Mouse (Mus musculus) liver, embryonic 16.5 days (tissue): ENCODE results near the gene Olfr91. TPM values are rescaled to one million over a fixed set of nuclear protein-coding genes. Genes with fewer than 3 reads are reported as not detected.

Source experiments
- ATAC-seq: fragments of 200-750 bp; cut with Nextera tagmentation; 2 replicates; pipeline ENCODE4 v1.8.0; 2017; ENCODE audit warnings: low read depth, mild to moderate bottlenecking, moderate number of reproducible peaks, moderate library complexity
- H3K27ac ChIP-seq: fragments of 300-500 bp; sonication (generic); 2 replicates; pipeline ENCODE4 v1.5.1; 2014; ENCODE audit warnings: mild to moderate bottlenecking, low read length
- H3K27me3 ChIP-seq: fragments of 300-500 bp; sonication (generic); 2 replicates; pipeline ENCODE4 v1.6.1; 2014; ENCODE audit warnings: low read depth, low read length, mixed read lengths; ENCODE audit not compliant: control insufficient read depth, insufficient read depth
- H3K36me3 ChIP-seq: fragments of 300-500 bp; sonication (generic); 2 replicates; pipeline ENCODE4 v1.6.1; 2014; ENCODE audit warnings: mild to moderate bottlenecking; ENCODE audit not compliant: control insufficient read depth, insufficient read depth
- H3K4me1 ChIP-seq: fragments of 300-500 bp; sonication (generic); 2 replicates; pipeline ENCODE4 v1.6.1; 2014; ENCODE audit warnings: low read depth, low read length, mixed read lengths; ENCODE audit not compliant: control insufficient read depth
- H3K4me2 ChIP-seq: fragments of 300-500 bp; sonication (generic); 2 replicates; pipeline ENCODE4 v1.6.1; 2014; ENCODE audit warnings: low read depth, low read length, mixed read lengths
- H3K4me3 ChIP-seq: fragments of 300-500 bp; sonication (generic); 2 replicates; pipeline ENCODE4 v1.5.1; 2014; ENCODE audit warnings: low read depth, mild to moderate bottlenecking, low read length
- H3K9ac ChIP-seq: fragments of 300-500 bp; sonication (generic); 2 replicates; pipeline ENCODE4 v1.6.1; 2014; ENCODE audit warnings: low read depth, low read length
- H3K9me3 ChIP-seq: fragments of 300-500 bp; sonication (generic); replicated peaks from 2 replicates; pipeline ENCODE4 v1.6.1; 2016; ENCODE audit warnings: low read length; ENCODE audit not compliant: control insufficient read depth
- WGBS: fragments of 180-500 bp; shearing (Covaris S2); extraction: QIAGEN DNeasy Blood & Tissue Kit; methylation state at CpG from one replicate; pipeline ENCODE4 v1.1.7; 2014; ENCODE audit not compliant: insufficient replicate concordance; 5-methylcytosine and 5-hydroxymethylcytosine counted together
- polyA plus RNA-seq: library from polyadenylated mRNA; unstranded; fragments of >200 nt; fragmentation: Nextera tagmentation; extraction: Ambion mirVana; gene quantifications from 2 replicates; pipeline ENCODE4 v1.2.1, GENCODE M21; 2015

The Olfr91 gene
- polyA plus RNA-seq, 1 experiment from 2014 or later: not detected

GRCm38 (mm10) chr17:37050399-37050798, 47.7 kb downstream of the Olfr91 start:
- H3K27me3 ChIP-seq: peaks cover 57% of the 10 kb centered on the region
- ATAC-seq: no peak
- no peak overlapping the region for H3K9ac ChIP-seq

DNA sequence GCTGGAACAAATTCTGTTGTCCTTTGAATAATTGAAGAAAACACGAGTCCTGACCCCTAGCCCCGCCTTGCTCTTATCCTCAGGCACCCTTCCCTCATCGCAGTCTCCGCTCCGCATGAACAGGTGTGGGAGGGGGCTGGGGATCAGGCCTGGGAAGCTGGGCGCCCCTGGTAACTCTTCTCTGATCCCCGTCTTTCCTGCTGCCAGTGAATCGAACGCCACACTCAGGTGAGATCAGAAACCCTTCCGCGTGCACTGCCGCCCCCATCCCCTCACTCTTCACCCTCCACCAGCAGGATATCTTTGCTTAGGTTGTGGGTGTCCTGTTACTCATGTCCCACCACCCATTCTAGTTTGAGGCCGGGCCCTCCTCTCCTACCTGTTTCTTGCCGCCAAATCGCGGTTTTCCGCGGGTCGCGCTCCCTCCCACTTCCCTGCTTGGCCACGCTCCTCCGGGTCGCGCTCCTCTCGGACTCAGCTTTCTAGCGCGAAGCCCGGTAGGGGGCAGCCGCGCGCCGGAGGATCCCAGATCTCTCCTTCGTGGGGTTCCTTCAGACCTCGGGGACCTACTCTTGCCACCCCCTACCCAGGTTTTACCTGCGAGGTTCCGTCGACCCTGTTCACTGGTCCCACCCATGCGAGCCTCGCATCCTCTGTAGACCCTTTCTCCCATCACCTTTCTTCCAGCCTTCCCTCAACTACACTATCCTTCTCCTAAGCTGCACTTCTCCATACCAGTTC, 48.3 kb downstream of the Olfr91 start:
- H3K4me2 ChIP-seq: peak overlapping the region; percentile 46
- H3K27me3 ChIP-seq: peaks cover 64% of the 10 kb centered on the region
- WGBS: 5% methylated on average over 39 of the region's 39 CpGs
- no peak overlapping the region for H3K9ac ChIP-seq
- no peaks in the 10 kb centered on the region for H3K36me3 ChIP-seq
- ATAC-seq: no peak
- H3K9me3 ChIP-seq: no peaks in the 10 kb centered on the region
- peaks cover 3% of the 10 kb centered on the region for H3K4me1 ChIP-seq
- no peak overlapping the region for H3K27ac ChIP-seq
- H3K4me3 ChIP-seq: peak overlapping the region; percentile 6; the same call in 1 of the 2 replicates

More at GRCm38 (mm10) chr17:37050399-37050798, 47.7 kb downstream of the Olfr91 start:
- WGBS: under 1% methylated on average over 22 of the region's 22 CpGs
- Histone ChIP-seq H3K4me1 (peaks cover 3% of the 10 kb centered on the region), H3K9me3 (no peaks in the 10 kb centered on the region), H3K27ac (no peak overlapping the region), H3K4me3 (peak overlapping the region; percentile 31), H3K4me2 (peak overlapping the region; percentile 46), H3K36me3 (no peaks in the 10 kb centered on the region)

DNA sequence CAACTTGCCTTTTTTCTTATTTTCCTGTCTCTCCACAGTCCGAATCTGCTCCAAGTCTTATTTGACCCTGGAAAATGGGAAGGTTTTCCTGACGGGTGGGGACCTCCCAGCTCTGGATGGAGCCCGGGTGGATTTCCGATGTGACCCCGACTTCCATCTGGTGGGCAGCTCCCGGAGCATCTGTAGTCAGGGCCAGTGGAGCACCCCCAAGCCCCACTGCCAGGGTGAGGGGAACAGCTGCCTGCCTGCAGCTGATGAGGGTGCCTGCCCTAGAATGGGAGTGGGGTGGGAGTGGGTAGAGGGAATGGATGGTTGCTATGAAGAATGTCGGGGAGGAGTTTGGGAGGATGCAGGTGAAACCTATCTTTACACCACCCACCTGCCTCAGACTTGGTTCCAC, 49.7 kb downstream of the Olfr91 start:
- 46% methylated on average over 7 of the region's 7 CpGs for WGBS
- H3K27ac ChIP-seq: no peak overlapping the region
- no peak overlapping the region for H3K4me3 ChIP-seq
- no peak overlapping the region for H3K4me2 ChIP-seq
- peaks cover 3% of the 10 kb centered on the region for H3K4me1 ChIP-seq
- no peak overlapping the region for H3K9ac ChIP-seq
- peaks cover 64% of the 10 kb centered on the region for H3K27me3 ChIP-seq
- no peak for ATAC-seq
- H3K36me3 ChIP-seq: no peaks in the 10 kb centered on the region
- H3K9me3 ChIP-seq: no peaks in the 10 kb centered on the region

DNA sequence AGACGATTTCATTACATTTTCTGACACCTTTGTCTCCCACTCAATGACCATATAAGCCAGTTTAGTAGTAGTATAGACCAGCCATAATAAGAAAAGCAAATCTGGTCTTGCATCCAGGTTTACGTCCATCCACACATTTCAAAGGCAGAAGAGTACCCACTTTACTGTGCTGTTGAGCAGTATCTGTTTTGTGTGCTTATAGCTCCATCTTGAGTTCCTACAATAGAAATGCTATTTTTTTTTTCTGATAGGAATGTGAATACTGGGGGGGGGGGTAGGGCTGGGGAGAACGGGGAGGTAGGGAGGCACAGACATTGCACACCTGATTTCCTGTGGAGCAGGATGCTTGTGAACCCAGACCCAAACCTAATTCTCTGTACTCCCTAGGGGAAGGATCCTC, 50.1 kb downstream of the Olfr91 start:
- WGBS: 24% methylated on average over 3 of the region's 3 CpGs
- H3K4me1 ChIP-seq: peaks cover 3% of the 10 kb centered on the region
- H3K9me3 ChIP-seq: no peaks in the 10 kb centered on the region
- H3K27ac ChIP-seq: no peak overlapping the region
- H3K36me3 ChIP-seq: no peaks in the 10 kb centered on the region
- no peak for ATAC-seq
- no peak overlapping the region for H3K4me2 ChIP-seq
- no peak overlapping the region for H3K4me3 ChIP-seq
- H3K27me3 ChIP-seq: peaks cover 64% of the 10 kb centered on the region
- no peak overlapping the region for H3K9ac ChIP-seq

DNA sequence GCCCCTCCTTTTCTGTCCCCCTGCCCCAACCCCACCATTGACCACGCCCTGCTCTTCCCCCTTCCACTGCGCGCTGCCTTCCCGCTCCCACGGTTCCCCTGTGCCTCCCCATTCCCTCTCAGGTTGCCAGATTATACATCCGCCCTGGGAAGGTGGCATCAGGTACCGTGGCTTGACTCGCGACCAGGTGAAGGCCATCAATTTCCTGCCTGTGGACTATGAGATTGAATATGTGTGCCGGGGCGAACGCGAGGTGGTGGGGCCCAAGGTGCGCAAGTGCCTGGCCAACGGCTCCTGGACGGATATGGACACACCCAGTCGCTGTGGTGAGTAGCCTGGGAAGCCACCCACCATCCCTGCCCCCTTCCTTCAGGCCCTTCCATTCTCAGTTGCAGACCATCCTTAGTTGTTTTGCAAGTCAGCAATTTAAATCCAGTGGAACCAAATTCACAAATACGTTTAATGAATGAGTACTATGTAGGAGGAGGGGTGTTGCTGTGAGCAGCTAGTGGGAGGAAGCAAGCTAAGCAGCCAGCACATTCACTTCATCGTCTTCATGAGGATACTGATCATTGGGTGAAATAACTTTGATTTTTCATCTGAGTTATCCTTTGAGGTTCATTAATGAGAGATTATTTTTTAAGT, 50.6 kb downstream of the Olfr91 start:
- WGBS: 35% methylated on average over 19 of the region's 19 CpGs
- ATAC-seq: no peak
- H3K27me3 ChIP-seq: peaks cover 64% of the 10 kb centered on the region

GRCm38 (mm10) chr17:37046312-37047112, 51.6 kb downstream of the Olfr91 start:
- Histone ChIP-seq H3K4me3 (peak overlapping the region; percentile 61), H3K9ac (peak overlapping the region; percentile 61), H3K36me3 (no peaks in the 10 kb centered on the region), H3K27me3 (peaks cover 64% of the 10 kb centered on the region), H3K4me2 (peak overlapping the region; percentile 73), H3K27ac (no peak overlapping the region), H3K9me3 (no peaks in the 10 kb centered on the region), H3K4me1 (peaks cover 3% of the 10 kb centered on the region)
- WGBS: 2% methylated on average over 37 of the region's 58 CpGs
- peak; percentile 55 for ATAC-seq

More for the DNA sequence above, 50.6 kb downstream of the Olfr91 start:
- H3K27ac ChIP-seq: no peak overlapping the region
- H3K4me1 ChIP-seq: peaks cover 3% of the 10 kb centered on the region
- no peaks in the 10 kb centered on the region for H3K36me3 ChIP-seq
- no peak overlapping the region for H3K9ac ChIP-seq
- H3K4me3 ChIP-seq: no peak overlapping the region
- no peak overlapping the region for H3K4me2 ChIP-seq
- no peaks in the 10 kb centered on the region for H3K9me3 ChIP-seq

- Histone ChIP-seq H3K27ac (no peak within 1 kb of the TSS), H3K27me3 (peaks cover 59% of the 10 kb centered on the region)
- peak; percentile 73 for ATAC-seq
Observed at GRCm38 (mm10) chr17:37045611-37046311, 52.3 kb downstream of the Olfr91 start, which contains the start of gene Gabbr1. Gene Gabbr1, plus strand, starts transcription at chr17:37045966.

GRCm38 (mm10) chr17:37044651-37045244, 53.3 kb downstream of the Olfr91 start:
- Histone ChIP-seq H3K27ac (no peak overlapping the region), H3K4me1 (peaks cover 3% of the 10 kb centered on the region), H3K27me3 (peaks cover 49% of the 10 kb centered on the region), H3K4me2 (no peak overlapping the region), H3K36me3 (no peaks in the 10 kb centered on the region), H3K9ac (no peak overlapping the region), H3K4me3 (no peak overlapping the region), H3K9me3 (no peaks in the 10 kb centered on the region)
- no peak for ATAC-seq
- WGBS: 30% methylated on average over 7 of the region's 7 CpGs

More at GRCm38 (mm10) chr17:37045611-37046311, 52.3 kb downstream of the Olfr91 start, which contains the start of gene Gabbr1:
- Histone ChIP-seq H3K9ac (peak within 1 kb of the TSS; percentile 61), H3K4me2 (peak within 1 kb of the TSS; percentile 73), H3K36me3 (no peaks in the 10 kb centered on the region), H3K9me3 (no peaks in the 10 kb centered on the region), H3K4me1 (peaks cover 3% of the 10 kb centered on the region), H3K4me3 (peak within 1 kb of the TSS; percentile 61)
- whole genome bisulfite sequencing: under 1% methylated on average over 37 of the region's 55 CpGs
